Mouse (Mus musculus): Measurements from ENCODE around the gene Lemd2.
A peak's percentile ranks its signal among the peaks of the same experiment; 100 is the strongest.

Gene Lemd2

GRCm38 (mm10) chr17:27186068-27186467 is 18.2 kb downstream of the Lemd2 start:
- DNase-seq, result no peak

DNA sequence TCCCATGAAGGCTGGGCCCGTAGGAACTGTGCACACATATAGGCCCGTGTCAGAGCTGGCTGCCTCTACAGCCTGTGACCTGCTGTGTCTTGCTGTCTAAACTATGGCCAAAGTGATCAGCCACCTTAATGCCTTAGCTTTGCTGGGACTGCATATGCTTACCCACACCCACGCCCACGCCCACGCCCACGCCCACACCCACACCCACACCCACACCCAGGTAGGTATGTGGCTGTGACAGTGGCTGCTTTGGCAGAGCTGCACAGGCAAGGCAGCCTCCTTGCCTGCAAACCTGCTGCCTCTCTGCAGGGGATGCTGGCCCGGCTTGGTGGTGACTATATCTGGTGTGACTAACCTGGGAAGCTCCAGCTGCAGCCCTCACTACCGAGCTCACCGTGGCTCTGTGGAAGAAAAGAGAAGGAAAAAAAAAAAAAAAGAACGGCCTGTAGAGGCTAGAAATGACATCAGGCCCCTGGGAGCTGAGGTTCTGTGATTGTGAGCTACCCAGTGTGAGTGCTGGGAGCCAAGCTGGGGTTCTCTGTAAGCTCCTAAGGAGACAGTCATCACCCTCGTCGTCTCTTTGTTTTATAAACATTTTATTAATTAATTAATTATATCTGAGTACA is 20.5 kb downstream of the Lemd2 start:
- no peak for DNase-seq

GRCm38 (mm10) chr17:27182401-27182800 is 21.9 kb downstream of the Lemd2 start:
- DNase-seq, result no peak

DNA sequence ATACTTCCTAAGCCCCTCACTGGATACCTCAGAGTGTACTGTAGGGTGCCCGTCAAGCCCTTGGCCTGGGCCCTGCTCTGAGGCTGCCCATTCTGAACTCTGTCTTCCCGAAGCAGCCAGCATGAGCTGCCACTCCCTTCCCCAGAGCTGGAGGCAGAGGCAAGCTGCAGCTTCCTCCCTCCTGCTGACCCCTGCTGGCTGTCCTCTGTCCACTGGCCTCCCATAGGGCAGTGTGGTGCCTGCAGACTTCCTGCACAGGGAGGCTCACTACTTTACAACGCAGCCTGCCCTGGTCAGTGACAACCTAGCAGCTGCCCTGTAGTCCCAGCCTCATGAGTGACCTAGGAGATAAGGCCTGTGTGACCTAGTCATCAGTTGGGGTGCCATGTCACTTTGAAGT is 22.6 kb downstream of the Lemd2 start:
- no peak for DNase-seq

- DNase-seq, result no peak
These were observed 24.5 kb downstream of the Lemd2 start for GRCm38 (mm10) chr17:27179681-27180280.

DNA sequence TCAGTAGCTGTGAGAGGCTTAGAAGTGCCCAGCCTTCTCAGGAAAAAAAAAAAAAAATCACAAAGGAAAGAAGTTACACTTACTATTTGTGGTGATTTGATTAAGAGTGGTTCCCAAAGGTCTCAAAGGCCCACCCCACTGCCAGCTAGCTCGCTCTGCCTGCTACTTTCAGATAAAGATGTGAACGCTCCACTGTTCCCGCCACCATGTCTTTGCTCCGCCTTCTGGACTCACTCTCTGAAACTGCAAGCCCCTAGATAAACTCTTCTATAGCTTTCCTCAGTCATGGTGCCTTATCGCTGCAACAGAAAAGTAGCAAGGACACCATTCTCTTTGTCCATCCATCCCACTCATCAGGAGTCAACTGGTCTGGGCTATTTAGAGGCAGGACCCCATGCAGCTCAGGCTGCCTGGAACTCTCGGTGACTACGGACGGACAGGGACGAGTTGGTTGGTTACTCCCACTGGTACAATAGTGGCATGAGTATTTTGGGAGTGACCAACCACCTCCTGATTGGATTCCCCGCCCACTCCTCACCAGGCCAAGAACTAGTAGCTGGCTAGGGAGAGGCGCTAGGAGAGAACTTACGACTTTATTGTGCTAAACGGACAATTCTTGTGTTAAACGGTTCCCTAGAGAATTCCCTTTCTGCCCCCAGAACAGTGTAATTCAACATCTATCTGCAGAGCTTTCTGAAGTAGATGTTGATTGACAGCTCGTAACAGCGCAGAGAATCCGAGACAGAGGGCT is 25.7 kb downstream of the Lemd2 start:
- DNase-seq, result no peak

DNA sequence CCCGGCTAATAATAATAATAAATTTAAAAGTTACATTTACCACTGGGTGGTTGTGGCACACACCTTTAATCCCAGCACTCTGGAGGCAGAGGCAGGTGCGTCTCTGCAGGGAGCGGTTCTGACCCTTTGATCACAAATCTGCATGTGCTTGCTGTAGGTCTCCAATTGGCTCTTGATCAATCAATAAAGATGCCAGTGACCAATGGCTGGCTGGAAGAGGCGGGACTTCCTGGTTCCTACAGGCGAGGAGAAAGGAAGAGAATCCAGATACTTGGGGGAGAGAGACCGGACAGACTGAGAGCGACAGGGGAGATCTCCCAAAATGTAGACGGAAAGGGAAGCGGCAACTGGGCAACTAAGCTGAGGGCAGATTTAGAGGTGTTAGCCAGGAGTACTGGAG is 26.2 kb downstream of the Lemd2 start:
- no peak for DNase-seq

- DNase-seq, result no peak
These were observed 27.5 kb downstream of the Lemd2 start for GRCm38 (mm10) chr17:27176754-27177153.

- no peak for DNase-seq
These were observed 28.0 kb downstream of the Lemd2 start for GRCm38 (mm10) chr17:27176287-27176686.

GRCm38 (mm10) chr17:27175196-27175874 is 28.9 kb downstream of the Lemd2 start:
- no peak for DNase-seq

GRCm38 (mm10) chr17:27173715-27174114 is 30.6 kb downstream of the Lemd2 start:
- no peak for DNase-seq

DNA sequence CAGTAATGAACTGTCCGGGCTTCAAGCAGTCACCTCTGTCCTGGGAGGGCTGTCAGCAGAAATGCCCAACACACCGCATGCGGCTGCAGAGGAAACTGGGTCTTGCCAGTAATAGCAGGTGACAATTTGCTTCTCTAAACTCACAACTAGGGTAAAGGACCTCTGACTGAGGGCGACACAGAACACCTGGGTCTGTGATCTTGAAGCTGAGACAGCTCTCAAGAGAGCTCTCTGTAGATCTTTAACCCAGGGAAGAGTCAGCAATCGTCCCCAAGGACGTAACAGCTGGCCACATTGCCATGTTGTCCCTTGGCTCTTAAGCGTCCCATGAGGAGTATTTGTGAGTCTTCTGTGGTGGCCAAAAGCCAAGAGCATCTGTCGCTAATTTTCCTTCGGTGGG is 31.8 kb downstream of the Lemd2 start:
- no peak for DNase-seq

DNA sequence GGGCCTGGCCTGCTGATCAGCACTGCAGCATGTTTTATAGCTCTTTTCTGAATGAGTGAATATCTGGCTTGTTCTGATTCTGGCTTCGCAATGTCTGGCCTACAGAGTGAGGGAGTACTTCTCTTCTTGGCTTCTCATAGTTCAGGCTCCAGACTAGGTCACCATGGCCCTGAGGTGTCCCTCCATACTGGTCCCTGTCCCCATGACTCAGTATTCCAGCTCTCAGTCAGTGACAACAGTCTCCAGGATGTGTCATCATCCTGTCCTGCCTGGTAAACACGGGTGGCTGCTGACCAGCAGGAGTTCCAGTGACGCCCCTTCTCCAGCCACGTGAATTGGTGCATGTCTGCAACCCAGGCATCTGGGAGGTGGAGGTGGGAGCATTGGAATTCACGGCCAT is 33.1 kb downstream of the Lemd2 start:
- no peak for DNase-seq

GRCm38 (mm10) chr17:27169952-27170695 is 34.1 kb downstream of the Lemd2 start:
- DNase-seq, result peak; percentile 33 to 42

GRCm38 (mm10) chr17:27168569-27168968 is 35.7 kb downstream of the Lemd2 start:
- DNase-seq, result no peak

- no peak for DNase-seq
These were observed 36.7 kb downstream of the Lemd2 start, which contains the start of gene Ip6k3 for GRCm38 (mm10) chr17:27167545-27167944. TSS of gene Ip6k3 (minus strand) at chr17:27167795.

GRCm38 (mm10) chr17:27166901-27167300 is 37.4 kb downstream of the Lemd2 start:
- no peak for DNase-seq

DNA sequence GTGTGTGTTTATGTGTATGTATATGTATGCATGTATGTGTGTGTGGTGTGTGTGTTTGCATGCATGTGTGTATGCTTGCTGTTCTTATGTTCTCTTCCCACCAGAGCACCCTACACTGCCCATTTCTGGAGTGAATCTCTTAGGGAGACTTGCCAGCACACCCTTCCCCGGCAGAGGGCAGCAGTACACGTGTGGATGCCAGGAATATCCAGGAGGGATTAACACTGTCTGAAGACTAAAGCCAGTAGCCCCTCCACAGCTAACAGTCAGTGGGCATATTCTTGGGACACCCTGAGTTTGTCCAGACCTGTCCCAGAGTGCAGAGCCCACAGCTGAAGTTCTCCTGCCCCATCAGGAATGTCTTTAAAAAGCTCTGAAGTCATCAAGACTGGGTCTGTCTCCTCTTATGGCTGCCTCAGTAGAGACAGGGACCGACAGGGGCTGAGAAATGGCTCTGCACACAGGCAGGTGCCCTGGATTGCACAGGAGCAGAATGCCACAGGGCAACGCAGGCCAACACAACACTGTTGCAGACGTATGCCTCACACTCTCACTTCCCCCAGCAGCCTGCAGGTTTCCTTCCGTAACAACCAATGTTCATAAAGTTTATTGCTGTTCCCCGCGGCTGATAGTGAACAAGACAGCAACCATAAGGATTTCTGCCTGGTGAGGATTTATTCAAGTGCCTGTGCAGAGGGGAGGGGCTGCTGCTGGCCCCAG is 39.1 kb downstream of the Lemd2 start:
- DNase-seq, result peak; percentile 62 to 68

GRCm38 (mm10) chr17:27160905-27161304 is 43.4 kb downstream of the Lemd2 start:
- no peak for DNase-seq

- no peak for DNase-seq
These were observed 45.1 kb downstream of the Lemd2 start for GRCm38 (mm10) chr17:27159169-27159568.

DNA sequence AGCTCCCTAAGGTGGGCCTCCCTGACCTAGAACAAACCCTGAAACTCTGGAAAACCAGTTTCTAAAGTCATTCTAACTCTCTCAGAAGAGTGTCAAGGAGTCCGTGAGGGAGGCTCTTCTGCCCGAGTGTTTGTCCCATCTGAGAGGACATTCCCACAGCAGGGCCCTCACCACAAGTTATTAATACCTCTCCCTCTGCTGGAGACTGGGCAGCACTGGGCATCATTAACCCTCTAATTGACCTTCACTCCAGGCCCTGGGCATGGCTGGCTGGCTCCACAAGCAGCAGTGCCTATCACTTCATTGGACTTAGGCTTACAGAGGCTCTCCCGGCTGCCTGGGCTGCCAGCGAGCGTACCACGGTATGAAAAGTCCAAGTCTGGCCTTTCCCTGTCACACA is 45.8 kb downstream of the Lemd2 start:
- no peak for DNase-seq

- DNase-seq, result no peak
These were observed 48.5 kb downstream of the Lemd2 start for GRCm38 (mm10) chr17:27155752-27156151.
